In genomic region chr3:138366181-138366580, GRCm38 (mm10) we compare ENCODE assay signal across 26 mouse cellular contexts. TPM values are rescaled to one million over a fixed set of nuclear protein-coding genes. Genes with fewer than 3 reads are reported as not detected.
"Had no signal": no experiment of that assay in that cellular context is flagged by ENCODE, and none has a peak within 500 bp of the region (broad histone marks: within the 10 kb centered on the region; RNA-seq: fewer than 3 reads in every experiment).

No protein-coding gene starts in this region.

- H3K9me3 ChIP-seq: lung, embryonic 15.5 days; midbrain, embryonic 10.5 days; midbrain, embryonic 12.5 days; neural tube, embryonic 13.5 days; neural tube, embryonic 15.5 days had no signal

- ATAC-seq: lung, postnatal 0 days; midbrain, embryonic 16.5 days had no signal

- H3K27me3 ChIP-seq: lung, embryonic 15.5 days; midbrain, embryonic 12.5 days; neural tube, embryonic 13.5 days; neural tube, embryonic 15.5 days had no signal

- H3K4me3 ChIP-seq: lung, embryonic 15.5 days; midbrain, embryonic 10.5 days; midbrain, embryonic 12.5 days; myocyte; neural tube, embryonic 13.5 days; neural tube, embryonic 15.5 days had no signal

- H3K4me1 ChIP-seq: lung, embryonic 15.5 days; midbrain, embryonic 12.5 days; neural tube, embryonic 13.5 days; neural tube, embryonic 15.5 days had no signal

- H3K36me3 ChIP-seq: lung, embryonic 15.5 days; midbrain, embryonic 10.5 days; midbrain, embryonic 12.5 days; neural tube, embryonic 13.5 days; neural tube, embryonic 15.5 days had no signal

- H3K27ac ChIP-seq: lung, embryonic 15.5 days; midbrain, embryonic 10.5 days; midbrain, embryonic 12.5 days; neural tube, embryonic 13.5 days; neural tube, embryonic 15.5 days had no signal

- H3K4me2 ChIP-seq: lung, embryonic 15.5 days; midbrain, embryonic 12.5 days; neural tube, embryonic 13.5 days; neural tube, embryonic 15.5 days had no signal

- DNase-seq: lung, adult 2 months; lung, postnatal 4 days; midbrain, embryonic 14.5 days; retina, postnatal 1 day; right cerebral cortex, adult 18-20 months; right cerebral cortex, postnatal 25 days; right cerebral cortex, postnatal 4 days; spleen, adult 18-20 months; thymus, adult 18-20 months; thymus, postnatal 14 days; thymus, postnatal 36 days had no signal

- H3K9ac ChIP-seq: lung, embryonic 15.5 days; midbrain, embryonic 12.5 days; neural tube, embryonic 13.5 days; neural tube, embryonic 15.5 days had no signal

RNA-seq across cellular contexts. Expression of gene Adh6b, which starts 24.6 kb away (rescaled TPM):
- total RNA-seq: megakaryocyte, adult 5-6 weeks; megakaryocyte-erythroid progenitor cell, adult 5-6 weeks had no signal
- polyA plus RNA-seq: lung, adult 2 months; midbrain, embryonic 14.5 days; myocyte; small intestine, adult 2 months; stomach, embryonic 14.5 days had no signal

RNA-seq across cellular contexts. Expression of gene Adh4, which starts 49.1 kb away (rescaled TPM):
- total RNA-seq: megakaryocyte, adult 5-6 weeks; megakaryocyte-erythroid progenitor cell, adult 5-6 weeks had no signal
- polyA plus RNA-seq: lung, adult 2 months; lung, embryonic 15.5 days; lung, postnatal 0 days; midbrain, embryonic 10.5 days; midbrain, embryonic 12.5 days; midbrain, embryonic 14.5 days; midbrain, embryonic 16.5 days; myocyte; neural tube, embryonic 11.5 days; neural tube, embryonic 13.5 days; neural tube, embryonic 15.5 days; stomach, embryonic 14.5 days; stomach, embryonic 16.5 days; thymus, postnatal 0 days had no signal

RNA-seq across cellular contexts. Expression of gene Adh6a, which starts 53.1 kb away (rescaled TPM):
- total RNA-seq: megakaryocyte, adult 5-6 weeks; megakaryocyte-erythroid progenitor cell, adult 5-6 weeks had no signal
- polyA plus RNA-seq: midbrain, embryonic 10.5 days; midbrain, embryonic 12.5 days; midbrain, embryonic 14.5 days; midbrain, embryonic 16.5 days; myocyte; neural tube, embryonic 11.5 days; stomach, embryonic 14.5 days had no signal
